Mouse (Mus musculus) midbrain, embryonic 11.5 days (tissue): ENCODE results near the gene Ssbp3. TPM values are rescaled to one million over a fixed set of nuclear protein-coding genes. Genes with fewer than 3 reads are reported as not detected.
A peak's percentile ranks its signal among the peaks of the same experiment; 100 is the strongest.

Source experiments
- ATAC-seq: fragments of 200-750 bp; cut with Nextera tagmentation; 2 replicates; pipeline ENCODE4 v1.8.0; 2017; ENCODE audit warnings: moderate TSS enrichment, moderate library complexity; ENCODE audit not compliant: low FRiP score
- DNase-seq: peaks from one replicate; pipeline ENCODE4 v3.0.0; 2015; ENCODE audit warnings: low spot score; ENCODE audit errors: missing footprints
- H3K27ac ChIP-seq: fragments of 300-500 bp; sonication (generic); 2 replicates; pipeline ENCODE4 v1.5.1; 2014; ENCODE audit warnings: low read depth, low read length
- H3K27me3 ChIP-seq: fragments of 300-500 bp; sonication (generic); 2 replicates; pipeline ENCODE4 v1.6.1; 2014; ENCODE audit warnings: mild to moderate bottlenecking, low read length, moderate library complexity, mixed read lengths; ENCODE audit not compliant: control insufficient read depth, insufficient read depth
- H3K36me3 ChIP-seq: fragments of 300-500 bp; sonication (generic); 2 replicates; pipeline ENCODE4 v1.6.1; 2014; ENCODE audit warnings: mild to moderate bottlenecking, low read length, moderate library complexity, mixed read lengths; ENCODE audit not compliant: control insufficient read depth, insufficient read depth
- H3K4me1 ChIP-seq: fragments of 300-500 bp; sonication (generic); 2 replicates; pipeline ENCODE4 v1.6.1; 2014; ENCODE audit warnings: low read length; ENCODE audit not compliant: control insufficient read depth, insufficient read depth
- H3K4me2 ChIP-seq: fragments of 300-500 bp; sonication (generic); 2 replicates; pipeline ENCODE4 v1.6.1; 2014; ENCODE audit warnings: mild to moderate bottlenecking, moderate library complexity
- H3K4me3 ChIP-seq: fragments of 300-500 bp; sonication (generic); 2 replicates; pipeline ENCODE4 v1.5.1; 2014; ENCODE audit warnings: low read depth, low read length
- H3K9ac ChIP-seq: fragments of 300-500 bp; sonication (generic); 2 replicates; pipeline ENCODE4 v1.6.1; 2014; ENCODE audit warnings: low read length
- H3K9me3 ChIP-seq: fragments of 300-500 bp; sonication (generic); 2 replicates; pipeline ENCODE4 v1.6.1; 2016; ENCODE audit warnings: low read length; ENCODE audit not compliant: control insufficient read depth
- WGBS: fragments of 180-500 bp; shearing (Covaris S2); extraction: QIAGEN DNeasy Blood & Tissue Kit; methylation state at CpG from one replicate; pipeline ENCODE4 v1.1.7; 2014; 5-methylcytosine and 5-hydroxymethylcytosine counted together
- polyA plus RNA-seq: library from polyadenylated mRNA; unstranded; fragments of >200 nt; fragmentation: Nextera tagmentation; extraction: Ambion mirVana; gene quantifications from 2 replicates; pipeline ENCODE4 v1.2.1, GENCODE M21; 2014

Gene Ssbp3
- polyA plus RNA-seq, 1 experiment from 2014 or later, result 124 TPM

DNA sequence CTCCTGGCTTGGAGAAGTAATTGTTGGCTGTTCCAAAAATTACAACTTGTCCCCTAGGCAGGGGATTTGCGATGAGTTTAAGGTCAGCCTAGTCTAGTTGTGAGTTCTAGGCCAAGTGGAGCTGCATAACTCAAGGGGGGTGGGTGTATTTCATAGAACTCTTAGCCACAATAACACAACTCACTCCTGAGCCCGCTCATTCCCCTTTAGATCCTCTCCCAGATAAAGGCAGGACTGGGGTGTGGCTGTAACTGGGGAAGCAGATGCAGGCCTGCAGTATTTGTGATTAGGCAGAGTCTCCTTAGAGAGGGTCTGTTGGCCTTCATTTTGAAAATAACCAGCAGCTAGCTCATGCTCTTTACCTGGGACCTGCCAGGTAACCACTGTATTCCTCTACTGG is 97.7 kb downstream of the Ssbp3 start:
- no peaks in the 10 kb centered on the region for H3K9me3 ChIP-seq
- ATAC-seq (no peak), DNase-seq (no peak)
- 0 out of 2 replicates have a peak, but pooled peaks cover 1% of the 10 kb centered on the region for H3K4me1 ChIP-seq
- H3K27ac ChIP-seq, result no peak overlapping the region
- WGBS, result 84% methylated on average over 2 of the region's 2 CpGs
- H3K27me3 ChIP-seq, result no peaks in the 10 kb centered on the region
- no peak overlapping the region for H3K9ac ChIP-seq
- no peak overlapping the region for H3K4me2 ChIP-seq
- H3K4me3 ChIP-seq, result no peak overlapping the region
- no peaks in the 10 kb centered on the region for H3K36me3 ChIP-seq

DNA sequence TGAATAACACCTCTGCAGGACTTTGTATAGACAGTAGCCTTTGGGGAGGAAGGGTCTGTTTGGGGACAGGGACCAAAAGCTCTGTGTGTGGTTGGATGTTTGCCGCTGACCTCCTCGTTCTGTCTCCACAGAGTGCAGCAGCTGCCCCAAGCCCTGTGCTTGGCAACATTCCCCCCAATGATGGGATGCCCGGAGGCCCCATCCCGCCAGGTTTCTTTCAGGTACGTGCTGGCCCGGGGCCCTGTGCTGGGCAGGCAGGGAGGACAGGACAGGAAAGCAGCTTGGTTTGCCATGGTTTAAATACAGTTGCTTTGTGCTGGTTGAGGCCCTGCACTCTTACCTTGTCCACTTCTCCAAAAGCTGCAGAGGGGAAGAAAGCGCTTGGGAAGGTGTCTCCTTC is 99.0 kb downstream of the Ssbp3 start:
- 94% methylated on average over 7 of the region's 7 CpGs for WGBS
- no peak for DNase-seq
- H3K4me1 ChIP-seq, result peaks cover 1% of the 10 kb centered on the region; the same call in 1 of the 2 replicates

DNA sequence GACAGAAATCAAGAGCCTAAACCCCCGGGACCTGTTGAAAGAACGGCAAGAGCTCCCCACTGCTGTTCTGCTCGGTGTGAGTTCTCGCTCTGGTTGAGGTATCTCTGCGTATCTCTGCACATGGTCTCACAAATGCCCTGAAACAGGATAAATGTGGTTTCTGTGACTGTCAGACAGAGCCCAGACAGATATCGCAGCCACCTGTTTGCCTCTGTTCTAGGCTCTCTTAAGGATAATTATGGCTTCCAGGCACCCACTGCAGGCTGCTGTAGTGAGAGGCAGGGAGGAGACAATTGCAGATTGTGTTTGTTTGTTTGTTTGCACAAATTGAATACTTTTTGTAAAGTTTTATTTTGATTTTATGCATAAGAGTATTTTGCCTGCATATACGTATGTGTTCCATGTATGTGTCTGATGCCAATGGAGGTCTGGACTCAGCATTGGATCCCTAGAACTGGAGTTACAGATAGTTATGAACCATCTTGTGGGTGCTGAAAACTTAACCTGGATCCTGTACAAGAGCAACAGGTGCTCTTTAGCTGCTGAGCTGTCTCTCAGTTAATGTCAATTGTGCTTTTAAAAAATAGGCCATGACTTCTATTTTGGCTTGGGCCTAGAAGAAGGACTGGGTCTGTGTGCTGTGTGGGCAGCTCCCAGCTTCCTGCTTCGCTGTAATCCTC is 101.0 kb downstream of the Ssbp3 start:
- WGBS, result 92% methylated on average over 8 of the region's 8 CpGs
- Histone ChIP-seq H3K27ac (no peak overlapping the region), H3K9me3 (no peaks in the 10 kb centered on the region), H3K4me3 (no peak overlapping the region), H3K4me2 (no peak overlapping the region), H3K36me3 (no peaks in the 10 kb centered on the region), H3K4me1 (peaks cover 18% of the 10 kb centered on the region), H3K9ac (no peak overlapping the region), H3K27me3 (no peaks in the 10 kb centered on the region)
- DNase-seq (no peak), ATAC-seq (no peak)

More for the DNA sequence above, 99.0 kb downstream of the Ssbp3 start:
- Histone ChIP-seq H3K36me3 (no peaks in the 10 kb centered on the region), H3K9me3 (no peaks in the 10 kb centered on the region), H3K27me3 (no peaks in the 10 kb centered on the region), H3K4me3 (no peak overlapping the region), H3K27ac (no peak overlapping the region), H3K9ac (no peak overlapping the region), H3K4me2 (no peak overlapping the region)
- no peak for ATAC-seq

DNA sequence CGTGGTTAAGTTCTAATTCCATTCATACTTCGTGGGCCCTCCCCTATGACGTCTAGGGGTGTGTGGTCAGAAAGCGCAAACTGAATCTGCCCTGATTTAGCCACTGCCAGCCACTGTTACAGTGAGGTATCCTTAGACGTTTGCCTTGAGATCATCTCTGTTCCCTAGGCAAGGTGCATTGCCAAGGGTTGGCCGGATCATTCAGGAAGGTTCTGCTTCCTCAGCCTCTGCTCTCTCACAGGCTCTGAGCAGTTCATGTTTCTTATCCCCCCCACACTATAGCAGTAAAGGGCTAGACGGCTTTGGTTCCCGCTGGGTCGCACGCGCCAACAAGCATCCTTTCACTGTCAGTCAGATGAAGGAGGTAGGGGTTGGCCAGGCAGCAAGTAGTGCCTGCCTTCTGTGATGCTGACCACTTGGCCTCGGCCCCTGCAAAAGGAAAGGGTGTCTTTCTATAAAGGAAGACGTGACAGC is 101.5 kb downstream of the Ssbp3 start:
- no peak overlapping the region for H3K27ac ChIP-seq
- no peak overlapping the region for H3K9ac ChIP-seq
- peaks cover 19% of the 10 kb centered on the region for H3K4me1 ChIP-seq
- H3K36me3 ChIP-seq, result no peaks in the 10 kb centered on the region
- ATAC-seq (no peak), DNase-seq (no peak)
- H3K9me3 ChIP-seq, result no peaks in the 10 kb centered on the region
- no peak overlapping the region for H3K4me3 ChIP-seq
- WGBS, result 77% methylated on average over 13 of the region's 13 CpGs
- no peaks in the 10 kb centered on the region for H3K27me3 ChIP-seq
- no peak overlapping the region for H3K4me2 ChIP-seq

DNA sequence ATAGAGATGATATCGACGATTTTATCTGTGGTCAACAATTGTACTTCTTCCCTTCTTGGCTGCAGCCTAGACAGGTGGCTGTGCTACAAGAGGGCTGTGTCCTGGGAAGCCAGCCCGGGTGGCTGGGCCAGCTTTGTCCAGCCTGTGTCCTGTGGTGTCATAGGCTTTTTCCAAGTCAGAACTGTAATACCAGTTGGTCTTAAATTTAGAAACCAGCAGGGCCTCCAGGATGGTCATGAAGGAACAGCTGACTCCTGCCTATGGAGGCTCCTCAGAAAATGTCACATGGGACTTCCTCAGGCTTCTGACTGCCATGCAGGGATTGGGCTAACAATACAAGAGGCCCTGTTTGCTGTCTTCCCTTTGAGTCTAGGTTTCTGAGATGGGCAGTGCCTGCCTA is 102.1 kb downstream of the Ssbp3 start:
- H3K9me3 ChIP-seq, result no peaks in the 10 kb centered on the region
- DNase-seq (no peak), ATAC-seq (no peak)
- no peaks in the 10 kb centered on the region for H3K36me3 ChIP-seq
- no peaks in the 10 kb centered on the region for H3K27me3 ChIP-seq
- peaks cover 19% of the 10 kb centered on the region for H3K4me1 ChIP-seq
- H3K4me3 ChIP-seq, result no peak overlapping the region
- no peak overlapping the region for H3K9ac ChIP-seq
- WGBS, result 93% methylated on average over 3 of the region's 3 CpGs
- H3K27ac ChIP-seq, result no peak overlapping the region
- no peak overlapping the region for H3K4me2 ChIP-seq

DNA sequence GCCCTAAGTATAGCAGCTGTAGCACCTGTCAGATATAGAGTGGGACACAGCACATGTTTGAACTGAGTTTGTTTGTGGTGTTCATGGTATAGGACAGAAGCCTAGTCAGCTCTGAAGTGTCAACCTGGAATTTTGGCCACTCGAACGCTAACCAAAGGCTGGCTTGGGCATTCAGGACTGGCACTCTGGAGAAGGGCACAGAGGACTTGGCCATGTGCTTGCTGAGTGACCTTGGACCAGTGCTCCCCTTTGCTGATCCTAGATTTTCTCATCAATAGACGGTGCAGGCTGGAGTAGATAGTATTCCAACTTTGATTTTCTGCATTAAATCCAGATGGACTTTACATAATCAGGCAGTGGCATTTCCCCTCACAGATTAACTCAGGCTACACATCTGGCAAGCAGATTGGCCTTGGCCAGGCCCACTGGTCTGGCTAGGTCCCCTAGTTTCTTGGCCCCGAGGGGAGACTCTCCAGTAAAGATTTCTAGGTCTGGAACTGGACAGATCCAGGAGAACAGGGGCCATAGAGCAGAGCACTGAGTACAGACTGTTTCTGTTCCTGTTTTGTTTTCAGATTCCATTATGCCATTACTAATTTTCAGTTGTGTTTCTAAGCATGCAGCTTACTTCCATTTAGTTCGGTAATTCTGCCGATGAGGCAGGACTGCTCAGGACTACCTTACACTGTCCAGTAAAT is 102.8 kb downstream of the Ssbp3 start:
- Histone ChIP-seq H3K9ac (no peak overlapping the region), H3K4me2 (no peak overlapping the region), H3K4me3 (no peak overlapping the region), H3K36me3 (no peaks in the 10 kb centered on the region), H3K4me1 (peaks cover 20% of the 10 kb centered on the region), H3K27ac (no peak overlapping the region), H3K27me3 (no peaks in the 10 kb centered on the region), H3K9me3 (no peaks in the 10 kb centered on the region)
- no peak for ATAC-seq
- no peak for DNase-seq
- WGBS, result 87% methylated on average over 6 of the region's 6 CpGs

DNA sequence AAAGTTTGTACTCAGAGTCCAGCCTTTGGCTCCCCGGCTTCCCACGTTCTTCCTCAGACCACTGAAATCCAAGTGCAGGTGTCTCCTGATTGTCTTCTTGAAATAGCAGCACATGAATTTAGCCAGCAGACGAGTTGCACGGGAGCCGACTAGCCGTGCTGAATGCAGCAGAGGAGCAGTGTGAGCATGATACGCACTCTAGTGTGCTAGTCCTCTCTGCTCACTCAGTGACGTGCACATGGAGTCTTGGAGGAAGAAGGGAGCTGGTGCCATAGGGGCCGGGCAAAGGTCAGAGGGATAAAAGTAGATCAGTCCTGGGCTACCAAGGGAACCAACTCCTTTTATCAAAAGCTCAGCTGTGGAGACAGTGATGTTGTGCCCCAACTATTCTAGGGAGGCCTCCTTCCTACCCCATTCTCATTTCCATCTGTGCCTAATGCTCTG is 103.3 kb downstream of the Ssbp3 start:
- ATAC-seq, result no peak
- no peaks in the 10 kb centered on the region for H3K27me3 ChIP-seq
- DNase-seq, result no peak
- H3K36me3 ChIP-seq, result no peaks in the 10 kb centered on the region
- peaks cover 26% of the 10 kb centered on the region for H3K4me1 ChIP-seq
- H3K9me3 ChIP-seq, result no peaks in the 10 kb centered on the region
- H3K27ac ChIP-seq, result no peak overlapping the region
- no peak overlapping the region for H3K9ac ChIP-seq
- H3K4me2 ChIP-seq, result no peak overlapping the region
- WGBS, result 84% methylated on average over 9 of the region's 9 CpGs
- H3K4me3 ChIP-seq, result no peak overlapping the region

DNA sequence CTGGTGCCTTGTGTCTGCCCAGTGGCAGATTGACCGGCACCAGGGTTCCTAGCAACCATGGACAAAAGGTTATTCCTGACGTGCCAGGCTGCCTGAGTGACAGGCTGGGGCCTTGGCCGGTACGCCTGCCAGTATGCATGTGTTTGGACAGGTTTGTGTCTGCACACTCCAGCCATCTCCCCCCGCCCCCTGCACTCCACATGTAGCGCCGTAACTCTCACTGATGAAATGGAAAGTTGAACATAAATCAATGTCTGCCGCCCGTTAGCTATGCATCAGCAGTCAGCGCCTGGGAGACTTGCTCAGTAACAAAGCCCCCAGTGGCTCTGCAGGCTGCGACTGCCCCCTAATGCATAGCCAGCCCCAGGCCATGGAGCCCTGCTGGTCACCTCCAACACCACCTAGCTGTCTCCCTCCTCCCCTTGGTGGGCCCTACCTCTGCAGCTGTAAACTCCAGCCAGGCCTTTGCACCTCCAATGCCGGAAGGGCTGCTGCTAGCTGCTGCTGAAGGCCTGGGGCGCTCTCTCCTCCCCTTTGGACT is 105.5 kb downstream of the Ssbp3 start:
- Histone ChIP-seq H3K27me3 (no peaks in the 10 kb centered on the region), H3K9me3 (no peaks in the 10 kb centered on the region), H3K4me2 (no peak overlapping the region), H3K9ac (no peak overlapping the region), H3K27ac (no peak overlapping the region), H3K36me3 (no peaks in the 10 kb centered on the region), H3K4me1 (peaks cover 43% of the 10 kb centered on the region), H3K4me3 (no peak overlapping the region)
- DNase-seq (no peak), ATAC-seq (peak; percentile 63)
- WGBS, result 45% methylated on average over 13 of the region's 13 CpGs

DNA sequence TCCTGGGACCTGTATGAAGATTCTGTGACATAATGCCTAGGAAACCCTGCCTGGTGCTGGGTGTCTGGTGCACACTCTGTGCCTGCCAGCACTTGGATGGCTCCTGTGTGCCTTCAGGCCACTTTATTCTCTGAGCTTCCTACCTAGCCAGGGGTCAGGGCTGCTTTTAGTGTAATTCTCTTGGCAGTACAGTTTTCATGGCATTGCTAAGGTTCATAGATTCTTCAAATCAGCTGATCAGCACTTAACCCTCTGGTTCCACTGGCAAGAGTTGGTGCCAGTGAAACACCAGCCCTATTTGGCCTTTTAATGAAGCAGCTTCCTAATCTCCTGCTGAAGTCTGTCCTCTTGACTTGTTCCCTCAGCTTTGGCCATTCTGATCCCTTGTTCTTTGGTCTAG is 106.8 kb downstream of the Ssbp3 start:
- no peak overlapping the region for H3K4me2 ChIP-seq
- H3K9ac ChIP-seq, result no peak overlapping the region
- no peaks in the 10 kb centered on the region for H3K27me3 ChIP-seq
- ATAC-seq (no peak), DNase-seq (no peak)
- H3K4me3 ChIP-seq, result no peak overlapping the region
- H3K9me3 ChIP-seq, result no peaks in the 10 kb centered on the region
- peaks cover 46% of the 10 kb centered on the region for H3K4me1 ChIP-seq
- no peaks in the 10 kb centered on the region for H3K36me3 ChIP-seq
- no peak overlapping the region for H3K27ac ChIP-seq
